Mouse (Mus musculus) heart, adult 18-20 months (tissue): Measurements from ENCODE around the gene Fbxl20. TPM values are rescaled to one million over a fixed set of nuclear protein-coding genes. Genes with fewer than 3 reads are reported as not detected.

ENCODE experiments used
- DNase-seq, 2 experiments: peaks; one replicate each; pipeline ENCODE4 v3.0.0; 2021 to 2022; ENCODE audit warnings: mixed read lengths in 1 of 2
- total RNA-seq, 2 experiments: library from RNA; stranded (reverse); gene quantifications; 2 replicates each; pipeline ENCODE4 v1.2.3; 2021

Fbxl20 gene
- total RNA-seq, 2 experiments from 2014 or later, result 19.1 to 22.2 TPM

DNA sequence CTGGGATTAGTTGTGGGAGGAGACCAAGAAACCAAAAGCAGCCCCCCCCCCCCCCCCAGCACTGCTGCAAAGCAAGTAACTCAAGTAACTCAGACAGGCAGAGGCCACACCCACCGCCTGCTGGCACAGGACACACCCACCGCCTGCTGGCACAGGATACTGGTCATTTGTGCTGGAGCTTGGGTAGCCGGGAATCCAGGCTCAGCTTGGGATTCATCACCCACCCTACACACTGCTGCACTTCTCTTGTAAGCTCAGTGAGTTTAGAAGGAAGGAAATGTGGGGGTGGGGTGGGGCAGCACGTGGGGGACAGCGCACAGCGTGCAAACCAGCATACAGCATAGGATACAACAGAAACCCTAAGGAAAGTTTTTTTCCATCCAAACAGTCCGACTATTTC, 62.0 kb downstream of the Fbxl20 start:
- peak; percentile 39 to 42 for DNase-seq

DNA sequence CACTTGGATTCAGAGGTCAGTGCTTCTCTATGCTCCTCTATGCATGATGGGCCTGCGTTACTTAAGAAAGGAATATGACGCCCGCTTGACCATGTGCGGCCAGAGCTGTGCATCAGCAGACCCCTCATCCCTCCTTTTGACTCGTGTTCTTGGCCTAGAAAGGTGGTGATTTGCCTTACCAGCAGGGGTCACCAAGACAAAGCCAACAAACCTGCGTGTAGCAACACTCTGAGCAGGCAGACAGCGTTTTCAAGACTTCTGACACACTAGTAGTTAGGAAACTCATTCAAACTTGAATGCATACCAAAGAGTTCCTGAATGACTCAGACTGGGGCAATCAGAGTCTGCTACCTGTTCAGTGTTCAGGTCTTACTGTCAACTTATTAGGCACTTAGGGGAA, 63.6 kb downstream of the Fbxl20 start:
- DNase-seq, result no peak

DNA sequence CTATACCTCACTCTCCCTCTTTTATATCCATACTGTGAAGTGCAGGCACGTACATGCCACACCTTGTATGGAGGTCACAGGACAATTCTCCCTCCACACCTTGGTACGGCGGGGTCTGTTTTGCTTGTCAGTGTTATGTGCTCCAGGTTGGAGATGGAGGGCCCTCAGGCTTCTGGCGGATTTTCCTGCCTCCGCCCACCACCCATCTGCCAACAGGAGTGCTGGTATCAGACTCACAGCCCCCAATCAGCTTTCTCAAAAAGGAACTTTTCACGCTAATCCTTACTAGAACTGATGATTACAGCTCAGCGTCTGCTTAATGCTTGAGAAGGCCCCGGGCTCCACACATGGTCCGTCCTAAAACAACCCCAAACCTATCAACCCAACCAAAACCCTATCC, 64.1 kb downstream of the Fbxl20 start:
- no peak for DNase-seq

DNA sequence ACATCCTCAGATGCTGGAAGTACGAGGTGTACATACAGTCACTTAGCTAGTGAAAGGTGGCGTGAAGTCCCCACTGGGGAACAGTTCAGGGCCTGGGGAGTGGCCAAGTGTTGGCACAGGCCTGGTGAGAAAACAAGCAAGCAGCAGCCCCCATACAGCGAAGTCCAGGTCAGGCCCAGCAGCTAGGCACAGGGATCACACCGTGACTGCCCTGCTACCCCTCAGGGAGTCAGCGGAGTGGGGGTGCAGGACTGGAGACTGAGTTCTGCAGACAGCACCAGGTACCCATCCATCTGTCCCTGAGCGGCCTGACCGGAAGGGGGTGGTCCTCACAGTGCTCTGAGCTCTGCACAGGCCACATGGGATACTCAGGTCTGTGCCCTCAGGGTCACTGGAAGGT, 67.5 kb downstream of the Fbxl20 start:
- DNase-seq, result no peak

DNA sequence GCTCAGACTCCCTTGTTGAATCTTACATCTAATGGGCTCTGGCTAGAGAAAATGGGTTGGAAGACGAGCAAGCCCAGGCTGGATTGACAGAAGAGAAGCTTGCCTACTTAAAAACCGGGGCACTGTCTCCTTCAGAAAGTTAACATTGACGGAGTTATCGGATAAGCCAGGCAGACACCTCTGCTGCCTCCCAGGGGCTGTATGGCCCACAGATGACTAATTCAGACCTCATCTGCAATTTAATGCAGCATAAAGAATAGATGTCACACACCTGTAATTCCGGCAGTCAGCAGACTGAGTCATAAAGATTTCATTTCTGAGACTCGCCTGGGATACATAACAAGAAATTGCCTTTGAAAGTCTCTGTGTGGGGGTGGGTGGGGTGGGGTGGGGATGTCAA, 69.8 kb downstream of the Fbxl20 start:
- no peak for DNase-seq

DNA sequence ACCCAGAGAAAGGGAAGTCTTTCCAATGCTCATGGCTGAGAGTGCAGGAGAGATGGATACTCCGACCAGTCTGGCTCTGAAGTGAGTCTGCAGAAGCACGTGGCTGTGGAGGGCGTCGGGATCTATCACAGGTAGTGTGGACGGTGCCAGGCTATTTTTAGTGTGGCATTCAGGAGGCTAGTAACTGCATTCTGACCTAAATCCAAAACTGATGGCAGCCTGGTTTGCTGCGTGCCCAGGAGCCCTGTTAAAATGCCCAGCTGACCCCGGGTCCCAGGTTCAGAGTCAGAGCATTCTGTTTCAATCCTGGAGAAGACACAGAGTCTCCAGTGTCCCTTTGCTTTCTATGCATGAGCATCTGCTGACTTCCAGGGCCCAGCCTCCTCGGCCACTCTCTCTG, 73.1 kb downstream of the Fbxl20 start:
- DNase-seq, result peak; percentile 58 to 67

DNA sequence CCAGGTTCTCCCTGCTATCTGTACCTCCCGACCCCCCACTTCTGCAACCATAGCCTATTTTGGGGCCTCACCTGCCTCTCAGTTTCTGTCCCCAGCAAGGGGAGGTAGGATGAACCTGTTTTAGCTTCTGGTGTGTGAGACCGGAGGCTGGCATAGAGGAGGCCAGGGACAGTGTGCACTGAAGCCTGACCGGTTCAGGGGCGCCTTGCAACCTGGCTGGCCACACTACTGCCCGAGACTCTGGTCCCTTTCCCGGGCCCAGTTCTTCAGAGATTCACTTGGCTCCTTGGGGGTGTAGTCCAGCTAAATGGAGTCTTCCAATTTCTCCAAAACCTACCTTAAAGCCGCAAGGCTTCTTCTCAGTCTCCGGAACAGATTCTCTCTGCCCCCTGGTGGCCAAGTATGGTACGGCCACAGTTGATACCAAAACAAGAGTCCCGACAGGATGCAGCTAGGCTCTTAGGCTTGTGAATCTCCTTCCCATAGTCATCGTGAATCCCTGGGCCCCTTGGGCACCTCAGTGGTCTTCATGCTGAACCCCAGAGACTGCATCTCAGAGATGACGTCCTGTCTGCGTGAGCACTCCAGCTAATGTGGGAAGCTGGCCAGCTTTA, 74.9 kb downstream of the Fbxl20 start:
- DNase-seq, result peak; percentile 83 to 96

DNA sequence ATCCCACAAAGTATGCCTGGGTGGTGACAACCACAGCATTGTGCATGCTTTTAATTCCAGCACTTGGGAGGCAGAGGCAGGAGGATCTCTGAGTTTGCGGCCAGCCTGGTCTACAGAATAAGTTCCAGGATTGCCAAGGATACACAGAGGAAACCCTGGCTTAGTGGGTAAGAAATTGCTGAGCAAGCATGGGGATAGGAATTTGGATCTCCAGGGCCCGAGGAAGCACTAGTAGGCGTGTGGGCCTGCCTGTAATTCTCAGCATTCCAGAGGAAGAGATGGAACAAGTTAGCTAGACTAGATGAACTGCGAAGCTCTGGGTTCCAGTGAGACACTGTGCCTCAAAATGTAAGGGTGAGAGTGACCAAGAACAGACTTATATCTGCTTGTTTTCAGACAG, 76.8 kb downstream of the Fbxl20 start:
- DNase-seq, result no peak

DNA sequence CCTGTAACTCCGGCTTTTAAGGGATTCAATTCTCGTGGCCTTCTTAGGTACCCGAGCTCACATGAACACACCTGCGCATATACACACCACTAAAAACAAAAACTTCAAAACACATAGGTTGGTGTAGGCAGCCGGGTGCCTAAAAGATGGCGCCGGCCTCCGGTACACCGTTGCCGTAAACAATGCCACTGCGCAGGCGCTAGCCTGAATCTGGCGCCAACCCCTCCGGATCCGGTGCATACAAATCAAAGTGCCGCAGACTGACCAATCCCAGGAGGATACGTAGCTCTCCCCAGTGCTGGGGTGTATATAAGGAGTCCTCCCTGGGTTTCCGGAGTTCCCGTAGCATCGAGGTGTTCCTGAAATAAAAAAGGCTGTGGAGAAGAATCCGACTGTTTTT, 82.9 kb downstream of the Fbxl20 start:
- no peak for DNase-seq

DNA sequence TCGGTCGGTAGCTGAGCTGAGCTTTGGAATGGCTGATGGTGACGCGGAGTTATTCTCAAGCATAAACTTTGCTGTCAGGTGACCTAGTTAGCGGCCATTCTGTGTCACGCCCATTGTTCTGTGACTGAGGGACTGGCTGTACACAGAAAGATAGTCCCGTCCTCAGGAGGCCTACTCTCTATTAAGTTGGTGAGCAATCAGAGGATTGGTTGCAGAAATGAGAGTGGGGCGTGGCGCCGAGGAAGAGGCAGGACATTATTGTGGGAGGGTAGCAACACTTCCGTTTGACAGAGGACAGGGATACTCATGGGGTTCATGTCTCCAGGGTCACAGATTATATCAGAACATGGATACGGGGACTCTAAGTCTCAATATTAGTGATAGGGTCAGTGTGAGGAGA, 84.0 kb downstream of the Fbxl20 start:
- DNase-seq, result no peak

DNA sequence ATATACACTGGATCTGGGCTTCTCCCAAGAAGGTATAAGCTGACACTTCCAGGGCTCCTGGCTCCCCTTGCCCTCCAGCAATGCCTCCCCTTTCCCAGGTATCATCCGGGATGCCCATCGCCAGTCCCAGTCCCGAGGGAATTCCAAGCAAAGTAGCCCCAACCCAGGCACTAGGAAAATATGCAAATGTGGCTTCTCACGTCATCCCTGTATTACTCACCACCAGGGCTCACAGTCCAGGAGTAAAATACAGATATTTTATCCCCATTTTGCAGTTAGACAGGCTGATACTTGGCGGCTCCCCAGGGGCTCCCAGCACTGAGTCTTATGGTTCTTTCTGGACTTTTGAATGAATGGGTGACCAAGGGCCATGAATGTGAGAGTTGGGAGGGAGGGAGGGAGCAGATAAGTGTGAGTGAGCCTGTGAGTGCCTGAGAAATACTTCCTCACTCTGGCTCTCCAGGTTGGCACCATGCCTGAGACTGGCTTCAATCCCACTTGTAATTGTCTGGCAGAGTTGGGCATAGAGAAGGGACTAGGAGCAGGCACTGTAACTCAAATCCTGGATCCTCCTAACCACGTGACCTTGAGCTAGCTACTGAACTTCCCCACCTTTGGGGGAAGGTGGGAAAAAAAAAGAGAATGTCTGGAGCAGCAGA, 88.2 kb downstream of the Fbxl20 start:
- peak; percentile 51 to 68 for DNase-seq

DNA sequence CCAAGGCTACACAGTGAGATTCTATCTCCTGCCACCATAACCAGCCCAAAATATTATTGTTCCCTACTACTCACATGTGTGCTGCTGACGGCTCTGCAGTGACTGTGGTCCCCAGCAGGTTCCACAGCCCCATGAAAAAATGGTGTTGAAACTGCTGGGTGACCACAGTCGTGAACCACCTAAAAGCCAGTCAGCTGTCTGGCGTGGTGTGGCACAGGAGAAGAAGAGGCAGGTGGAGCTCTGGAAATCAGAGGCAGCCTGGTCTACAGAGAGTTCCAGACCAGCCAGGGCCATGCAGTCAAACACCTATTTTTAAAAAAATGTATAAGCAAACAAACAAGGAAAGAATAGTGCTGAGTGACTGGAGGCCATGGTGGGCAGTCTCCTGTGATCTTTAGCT, 88.8 kb downstream of the Fbxl20 start:
- no peak for DNase-seq

DNA sequence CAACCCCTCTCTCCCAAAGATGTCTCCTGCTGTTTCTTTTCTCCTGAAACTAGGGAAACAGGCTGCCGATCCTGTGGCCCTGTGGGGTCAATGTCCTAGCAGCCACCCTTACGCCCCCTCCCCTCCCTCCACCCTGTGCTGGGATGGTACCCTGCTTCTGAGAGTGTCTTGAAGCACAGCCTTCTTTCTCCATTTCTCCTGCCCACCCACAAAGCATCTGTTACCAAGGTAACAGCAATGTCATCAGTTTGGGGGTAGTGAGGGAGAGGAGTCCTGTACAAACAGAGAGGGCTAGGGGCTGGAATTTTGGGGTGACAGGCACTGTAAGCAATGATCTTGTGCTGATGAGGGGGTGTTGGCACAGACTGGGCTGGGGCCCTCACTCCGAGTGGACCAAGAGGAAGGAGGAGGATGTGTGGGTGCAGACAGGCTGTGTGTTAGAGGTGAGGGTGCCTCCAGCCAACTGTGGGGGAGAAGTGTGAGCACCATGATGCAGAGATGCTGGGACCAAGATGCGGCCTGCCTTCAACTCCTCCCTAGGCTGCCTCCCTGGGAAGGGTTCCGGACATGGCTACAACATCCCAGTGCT, 90.0 kb downstream of the Fbxl20 start:
- no peak for DNase-seq

DNA sequence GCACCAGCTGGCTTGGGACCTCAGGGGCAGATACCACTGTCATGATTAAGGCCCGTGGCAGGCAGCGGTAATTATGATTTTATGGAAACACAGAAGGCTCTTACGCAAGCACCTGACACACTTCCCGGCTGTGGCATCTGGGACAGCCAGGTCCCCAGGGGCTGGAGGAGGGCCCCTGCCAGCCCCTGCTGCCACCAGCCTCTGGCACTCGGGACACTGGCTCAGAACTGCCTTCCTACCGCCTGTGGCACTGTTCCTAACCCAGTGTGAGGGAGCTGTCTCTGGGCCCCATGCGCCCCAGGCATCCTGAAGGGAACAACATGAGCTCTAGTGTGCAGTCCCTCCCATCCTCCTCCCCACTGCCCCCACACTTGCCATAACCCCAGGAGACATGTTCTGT, 90.5 kb downstream of the Fbxl20 start:
- no peak for DNase-seq

DNA sequence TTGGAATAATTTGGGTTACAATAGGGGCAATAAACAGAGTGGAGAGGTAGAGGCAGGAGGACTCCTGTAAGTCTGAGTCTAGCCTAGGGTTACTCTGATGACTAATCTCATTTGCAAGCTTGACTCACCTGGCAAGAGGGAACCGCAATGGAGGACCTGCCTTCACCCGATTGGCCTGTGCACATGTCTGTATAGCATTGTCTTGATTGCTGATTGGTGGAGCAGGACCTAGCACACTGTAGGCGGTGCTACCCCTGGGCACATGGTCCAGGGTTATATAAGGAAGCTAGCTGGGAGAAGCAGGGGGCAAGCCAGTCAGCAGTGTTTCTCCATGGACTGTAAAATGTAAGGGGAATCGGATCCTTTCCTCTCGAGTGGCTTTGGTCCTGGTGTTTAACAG, 92.2 kb downstream of the Fbxl20 start:
- no peak for DNase-seq

DNA sequence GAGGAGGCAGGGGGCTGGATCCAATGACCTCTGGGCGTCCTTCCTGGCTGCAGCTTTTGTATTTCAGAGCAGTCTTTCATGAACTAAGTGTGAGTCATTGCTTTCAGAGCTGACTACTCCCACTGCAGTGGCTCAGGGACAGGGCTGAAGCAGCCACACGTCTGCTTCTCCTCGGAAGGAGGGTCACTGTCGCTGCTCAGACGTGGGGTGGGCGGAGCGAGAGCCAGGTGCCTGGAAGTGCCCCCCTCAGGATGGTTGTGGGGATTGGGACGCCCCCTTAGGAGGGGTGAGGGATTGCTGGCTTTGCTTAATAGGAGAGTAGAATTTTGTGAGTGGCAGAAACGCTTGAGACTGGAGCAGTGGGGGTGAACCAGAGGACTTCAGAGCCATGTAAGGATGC, 92.7 kb downstream of the Fbxl20 start:
- DNase-seq, result no peak

DNA sequence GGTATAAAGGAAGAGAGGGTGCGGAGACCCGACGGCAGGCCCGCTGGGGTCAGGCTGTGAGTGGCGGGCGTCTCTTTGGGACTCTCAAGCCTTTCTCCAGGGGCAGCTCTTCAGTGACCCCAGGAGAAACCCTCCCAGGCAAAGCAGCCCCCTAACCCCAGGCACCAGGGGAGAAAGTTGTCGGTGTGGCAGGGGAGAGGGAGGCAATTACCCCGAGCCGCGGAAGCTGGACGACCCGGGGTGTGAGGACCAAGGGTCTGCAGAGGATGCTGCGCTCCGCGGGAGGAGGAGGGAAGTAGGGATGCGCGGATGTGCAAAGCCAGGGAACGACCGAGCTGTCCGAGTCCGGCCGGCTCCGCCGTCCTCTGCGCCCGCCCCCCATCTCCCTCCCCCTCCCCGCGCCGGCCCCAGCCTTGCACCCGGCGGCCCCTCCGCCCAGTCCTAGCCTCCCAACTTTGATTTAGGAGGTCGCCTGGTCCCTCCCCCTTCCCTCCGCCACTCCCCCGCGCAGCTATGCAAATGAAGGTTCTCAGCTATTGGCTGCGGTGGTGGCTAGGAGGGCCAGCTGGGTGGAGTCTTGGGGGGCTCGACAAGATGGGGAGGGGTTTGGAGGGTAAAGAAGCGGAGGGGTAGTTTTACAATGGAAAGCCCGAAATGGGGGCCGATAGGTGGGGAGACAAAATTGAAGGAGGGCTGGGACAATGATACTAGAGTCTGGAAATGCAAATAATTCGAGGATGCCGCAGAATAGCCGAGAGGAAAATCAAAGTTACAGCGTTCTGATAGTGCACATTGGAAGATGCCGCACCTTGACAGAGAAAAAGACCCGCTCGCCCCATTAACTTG, 97.0 kb downstream of the Fbxl20 start, which contains the start of gene Stac2:
TSS of gene Stac2 (minus strand) at position 474 of the 846 bp plus-strand sequence.
- peak; percentile 79 to 81 for DNase-seq

DNA sequence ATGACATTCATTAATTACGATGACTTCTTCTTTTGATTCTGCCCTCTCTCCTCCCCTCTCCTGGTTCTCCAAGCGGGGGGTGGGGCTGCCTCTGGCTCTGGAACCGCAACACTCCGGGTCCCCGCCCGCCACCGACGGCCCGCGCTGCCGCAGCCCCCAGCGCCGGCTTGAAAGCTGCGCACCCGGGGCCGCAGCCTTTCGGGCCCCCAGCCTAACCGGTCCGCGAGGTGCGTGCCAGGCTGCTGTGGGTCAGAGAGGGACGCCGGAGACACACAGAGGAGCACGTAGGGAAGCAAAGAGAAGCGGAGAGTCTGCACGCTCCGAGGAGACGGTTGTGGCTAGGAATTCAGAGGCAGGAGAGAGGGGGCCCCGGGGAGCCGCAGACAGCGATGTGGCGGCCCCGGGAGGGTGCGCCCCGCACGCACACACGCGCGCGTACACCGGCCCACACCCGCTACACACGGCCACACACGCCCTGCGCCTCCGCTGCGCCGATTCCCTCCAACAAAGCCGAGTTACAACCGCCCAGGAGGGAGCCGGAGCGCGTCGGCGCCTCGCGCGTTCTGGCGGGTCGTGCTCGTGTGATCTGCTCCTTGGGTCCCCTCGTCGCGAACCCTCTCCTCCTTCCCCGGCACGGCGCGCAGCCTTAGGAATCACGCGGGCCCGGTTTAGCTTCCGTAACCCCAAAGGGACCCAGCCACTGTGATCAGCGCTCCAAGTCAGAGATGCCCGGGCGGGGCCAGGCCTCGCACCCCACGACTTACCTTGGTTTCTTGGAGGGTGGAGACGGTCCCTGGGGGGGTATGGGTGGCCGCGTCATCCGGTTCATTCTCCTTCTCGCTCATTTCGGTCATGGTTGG, 97.8 kb downstream of the Fbxl20 start:
- DNase-seq, result no peak

DNA sequence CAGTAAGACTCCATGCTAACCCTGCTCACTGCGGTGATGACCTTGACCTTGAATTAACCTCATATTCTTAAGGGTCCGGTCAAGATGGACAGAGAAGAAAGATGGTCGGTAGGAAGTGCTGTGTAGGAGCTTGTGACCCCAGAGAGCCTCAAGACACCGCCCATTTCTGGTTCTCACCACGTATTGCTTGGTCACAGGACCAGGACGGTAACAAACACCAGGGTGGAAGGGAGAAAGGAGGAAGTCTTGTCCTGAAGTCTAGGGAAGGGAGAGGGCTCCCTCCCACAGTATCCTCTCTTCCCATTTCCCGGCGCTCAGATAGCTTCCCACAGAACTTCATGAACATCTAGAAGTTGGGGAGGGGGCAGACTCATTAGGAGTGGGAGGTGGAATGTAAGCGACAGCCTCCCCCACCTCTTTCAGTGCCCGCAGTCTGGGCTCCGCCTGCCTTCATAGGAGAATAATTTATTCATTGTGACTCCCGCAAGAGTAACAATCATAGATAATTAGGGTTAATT, 98.5 kb downstream of the Fbxl20 start:
- DNase-seq, result no peak

DNA sequence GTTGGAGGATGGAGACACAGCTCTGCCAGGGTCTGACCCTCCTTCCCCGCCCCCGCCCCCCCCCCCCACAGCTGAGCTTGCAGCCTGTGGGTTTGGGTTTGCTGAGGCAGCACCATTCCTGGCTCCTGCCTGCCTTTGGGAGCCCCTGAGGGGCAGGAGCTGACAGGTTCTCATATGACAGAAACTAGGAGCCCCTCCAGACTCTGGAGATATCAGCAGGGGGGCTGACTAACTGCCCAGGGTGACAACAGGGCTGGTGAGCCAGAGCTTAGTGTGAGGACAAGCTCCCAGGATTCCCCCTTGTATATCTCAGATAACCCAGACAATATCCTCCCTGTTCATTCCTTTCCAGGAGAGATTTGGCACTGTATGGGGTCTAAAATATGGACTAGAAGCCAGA, 99.3 kb downstream of the Fbxl20 start:
- DNase-seq, result no peak

DNA sequence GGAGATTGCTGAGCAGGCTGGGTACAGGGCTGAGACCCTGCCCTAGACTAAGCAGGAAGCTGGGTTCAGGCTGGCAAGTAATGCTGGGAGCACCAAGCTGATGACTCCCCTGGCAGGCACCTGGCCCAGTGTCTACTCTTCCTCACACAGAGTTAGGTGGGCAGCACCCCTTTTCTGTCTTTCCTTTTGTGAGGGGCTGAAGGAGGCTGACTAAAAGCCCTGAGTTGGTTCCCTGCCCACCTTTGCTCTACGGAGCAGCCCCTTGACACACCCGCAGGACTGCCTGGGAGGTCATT, 99.7 kb downstream of the Fbxl20 start:
- no peak for DNase-seq
